Mouse (Mus musculus) stomach, postnatal 0 days (tissue): Measurements from ENCODE around the gene Cntn2. TPM values are rescaled to one million over a fixed set of nuclear protein-coding genes. Genes with fewer than 3 reads are reported as not detected.

Source experiments
- ATAC-seq: fragments of 200-750 bp; cut with Nextera tagmentation; 2 replicates; pipeline ENCODE4 v1.8.0; 2017; ENCODE audit not compliant: low FRiP score, low TSS enrichment
- DNase-seq: peaks from one replicate; pipeline ENCODE4 v3.0.0-alpha.2; 2016; ENCODE audit warnings: low spot score
- H3K27ac ChIP-seq: fragments of 300-500 bp; sonication (generic); replicated peaks from 2 replicates; pipeline ENCODE4 v1.5.1; 2014; ENCODE audit warnings: mild to moderate bottlenecking, control low read depth
- H3K27me3 ChIP-seq: fragments of 300-500 bp; sonication (generic); 2 replicates; pipeline ENCODE4 v1.6.1; 2014; ENCODE audit warnings: low read length; ENCODE audit not compliant: control insufficient read depth, insufficient read depth
- H3K36me3 ChIP-seq: fragments of 300-500 bp; sonication (generic); 2 replicates; pipeline ENCODE4 v1.6.1; 2014; ENCODE audit warnings: low read length, mixed read lengths; ENCODE audit not compliant: control insufficient read depth, insufficient read depth
- H3K4me1 ChIP-seq: fragments of 300-500 bp; sonication (generic); replicated peaks from 2 replicates; pipeline ENCODE4 v1.6.1; 2014; ENCODE audit warnings: antibody characterized with exemption; ENCODE audit not compliant: control insufficient read depth, insufficient read depth
- H3K4me2 ChIP-seq: fragments of 300-500 bp; sonication (generic); replicated peaks from 2 replicates; pipeline ENCODE4 v1.6.1; 2014; ENCODE audit warnings: low read depth, mild to moderate bottlenecking, control low read depth, moderate library complexity
- H3K4me3 ChIP-seq: fragments of 300-500 bp; sonication (generic); 2 replicates; pipeline ENCODE4 v1.5.1; 2014; ENCODE audit warnings: low read depth, low read length, control low read depth
- H3K9ac ChIP-seq: fragments of 300-500 bp; sonication (generic); 2 replicates; pipeline ENCODE4 v1.6.1; 2014; ENCODE audit warnings: mild to moderate bottlenecking, low read length, control low read depth, mixed read lengths
- H3K9me3 ChIP-seq: fragments of 300-500 bp; sonication (generic); 2 replicates; pipeline ENCODE4 v1.6.1; 2016; ENCODE audit warnings: low read length; ENCODE audit not compliant: control insufficient read depth
- CTCF ChIP-seq: IDR thresholded peaks from 2 replicates; pipeline ENCODE4 v1.5.1; 2016; ENCODE audit warnings: antibody characterized with exemption, low read depth, mild to moderate bottlenecking, moderate library complexity
- EP300 ChIP-seq: optimal IDR thresholded peaks from 2 replicates; pipeline ENCODE3; 2016; ENCODE audit warnings: antibody characterized with exemption
- WGBS: fragments of 180-500 bp; shearing (Covaris S2); extraction: QIAGEN DNeasy Blood & Tissue Kit; methylation state at CpG from one replicate; pipeline ENCODE4 v1.1.7; 2014; 5-methylcytosine and 5-hydroxymethylcytosine counted together
- polyA plus RNA-seq: library from polyadenylated mRNA; unstranded; fragments of >200 nt; fragmentation: Nextera tagmentation; extraction: Ambion mirVana; gene quantifications from 2 replicates; pipeline ENCODE4 v1.2.1, GENCODE M21; 2015

Gene Cntn2
- polyA plus RNA-seq, 1 experiment from 2014 or later, result 0.13 TPM

GRCm38 (mm10) chr1:132523048-132523447 is 20.0 kb downstream of the Cntn2 start:
- no peak overlapping the region for H3K4me2 ChIP-seq
- H3K9me3 ChIP-seq, result no peaks in the 10 kb centered on the region
- H3K27ac ChIP-seq, result no peak overlapping the region
- no peak for ATAC-seq
- no peak for TF ChIP-seq EP300
- TF ChIP-seq CTCF, result no peak
- no peak overlapping the region for H3K9ac ChIP-seq
- no peaks in the 10 kb centered on the region for H3K36me3 ChIP-seq
- 73% methylated on average over 8 of the region's 8 CpGs for WGBS
- DNase-seq, result no peak
- no peak overlapping the region for H3K4me3 ChIP-seq
- no peaks in the 10 kb centered on the region for H3K27me3 ChIP-seq
- no peaks in the 10 kb centered on the region for H3K4me1 ChIP-seq

GRCm38 (mm10) chr1:132520764-132521163 is 22.3 kb downstream of the Cntn2 start:
- Histone ChIP-seq H3K4me1 (no peaks in the 10 kb centered on the region), H3K9ac (no peak overlapping the region), H3K36me3 (no peaks in the 10 kb centered on the region), H3K4me3 (no peak overlapping the region), H3K9me3 (no peaks in the 10 kb centered on the region), H3K27ac (no peak overlapping the region), H3K4me2 (no peak overlapping the region), H3K27me3 (no peaks in the 10 kb centered on the region)
- ATAC-seq (peak; percentile 64), DNase-seq (peak; percentile 79)
- TF ChIP-seq CTCF (peak; percentile 70), EP300 (no peak)
- 15% methylated on average over 4 of the region's 6 CpGs for WGBS

GRCm38 (mm10) chr1:132519734-132520133 is 23.3 kb downstream of the Cntn2 start:
- ATAC-seq (no peak), DNase-seq (no peak)
- no peaks in the 10 kb centered on the region for H3K9me3 ChIP-seq
- H3K4me1 ChIP-seq, result no peaks in the 10 kb centered on the region
- H3K27me3 ChIP-seq, result no peaks in the 10 kb centered on the region
- WGBS, result 86% methylated on average over 11 of the region's 11 CpGs
- no peak overlapping the region for H3K9ac ChIP-seq
- no peaks in the 10 kb centered on the region for H3K36me3 ChIP-seq
- no peak overlapping the region for H3K27ac ChIP-seq
- no peak for TF ChIP-seq CTCF
- no peak for TF ChIP-seq EP300
- H3K4me2 ChIP-seq, result no peak overlapping the region
- H3K4me3 ChIP-seq, result no peak overlapping the region

GRCm38 (mm10) chr1:132518621-132519020 is 24.4 kb downstream of the Cntn2 start:
- H3K4me1 ChIP-seq, result no peaks in the 10 kb centered on the region
- 84% methylated on average over 18 of the region's 18 CpGs for WGBS
- H3K4me2 ChIP-seq, result no peak overlapping the region
- DNase-seq (no peak), ATAC-seq (no peak)
- H3K9ac ChIP-seq, result no peak overlapping the region
- no peak for TF ChIP-seq CTCF
- no peak for TF ChIP-seq EP300
- H3K9me3 ChIP-seq, result no peaks in the 10 kb centered on the region
- no peaks in the 10 kb centered on the region for H3K27me3 ChIP-seq
- no peak overlapping the region for H3K27ac ChIP-seq
- no peak overlapping the region for H3K4me3 ChIP-seq
- no peaks in the 10 kb centered on the region for H3K36me3 ChIP-seq

DNA sequence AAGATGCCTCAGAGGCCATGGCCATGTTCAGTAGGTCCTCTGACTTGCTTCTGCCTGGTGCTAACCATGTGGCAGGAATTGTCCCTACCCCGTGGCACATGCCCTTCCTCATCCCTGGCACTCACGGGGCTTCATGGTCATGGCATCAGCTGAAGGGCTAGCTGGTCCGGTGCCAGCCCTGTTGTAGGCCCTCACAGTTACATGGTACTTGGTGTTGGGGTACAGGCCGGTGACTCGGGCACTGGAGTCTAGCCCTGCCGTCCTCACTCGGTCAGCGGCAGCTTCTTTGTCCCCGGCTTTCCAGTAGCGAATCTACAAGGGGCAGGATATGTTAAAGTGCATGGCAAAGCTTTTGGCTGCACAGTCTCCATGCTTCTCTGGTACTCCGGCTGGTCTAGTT is 26.3 kb downstream of the Cntn2 start:
- no peak for ATAC-seq
- TF ChIP-seq CTCF (no peak), EP300 (no peak)
- no peak overlapping the region for H3K9ac ChIP-seq
- no peaks in the 10 kb centered on the region for H3K4me1 ChIP-seq
- no peak overlapping the region for H3K4me2 ChIP-seq
- DNase-seq, result no peak
- WGBS, result 88% methylated on average over 11 of the region's 11 CpGs
- H3K27me3 ChIP-seq, result no peaks in the 10 kb centered on the region
- H3K4me3 ChIP-seq, result no peak overlapping the region
- no peak overlapping the region for H3K27ac ChIP-seq
- H3K9me3 ChIP-seq, result no peaks in the 10 kb centered on the region
- no peaks in the 10 kb centered on the region for H3K36me3 ChIP-seq

- ATAC-seq, result no peak
- WGBS, result 90% methylated on average over 12 of the region's 12 CpGs
- H3K4me2 ChIP-seq, result no peak overlapping the region
Observed at GRCm38 (mm10) chr1:132515339-132515738, 27.7 kb downstream of the Cntn2 start.

More at GRCm38 (mm10) chr1:132515339-132515738, 27.7 kb downstream of the Cntn2 start:
- Histone ChIP-seq H3K4me1 (no peaks in the 10 kb centered on the region), H3K9me3 (no peaks in the 10 kb centered on the region), H3K9ac (no peak overlapping the region), H3K36me3 (no peaks in the 10 kb centered on the region), H3K27ac (no peak overlapping the region), H3K4me3 (no peak overlapping the region), H3K27me3 (no peaks in the 10 kb centered on the region)
- DNase-seq, result no peak
- TF ChIP-seq EP300, result no peak
- no peak for TF ChIP-seq CTCF
